Mouse (Mus musculus): ENCODE results near the gene Wdr13.

DNA sequence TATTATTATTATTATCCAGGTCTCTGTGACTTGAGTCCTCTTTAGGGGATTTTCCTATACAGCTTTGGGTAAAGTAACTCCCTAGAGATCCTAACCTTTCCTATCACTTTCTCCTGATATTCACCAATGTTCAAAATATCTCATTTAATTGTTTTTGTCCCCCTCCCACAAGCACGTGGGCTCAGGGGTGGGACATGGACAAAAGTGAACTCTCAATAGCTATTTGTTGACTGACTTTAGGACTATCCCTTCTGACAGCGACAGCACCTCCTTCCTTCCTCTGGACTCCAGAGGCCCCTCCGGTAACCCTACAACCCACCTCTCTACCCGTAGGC is 42.4 kb upstream of the Wdr13 start:
- TF ChIP-seq CTCF (IDR thresholded peaks at IDR 0.05; ENCODE audit: control insufficient read depth, insufficient read depth, insufficient read length) = no peak
- TF ChIP-seq MYOD1 (IDR thresholded peaks at IDR 0.05; ENCODE audit: control insufficient read depth, insufficient read length, low read depth) = no peak
- TF ChIP-seq FOSL1 (IDR thresholded peaks at IDR 0.05; ENCODE audit: insufficient read depth, low read length, poor library complexity, severe bottlenecking) = no peak
- no peak for TF ChIP-seq MAX (IDR thresholded peaks at IDR 0.05)
- TF ChIP-seq MYOG (IDR thresholded peaks at IDR 0.05; ENCODE audit: control insufficient read depth, extremely low read depth, insufficient read length) = no peak
- no peak for TF ChIP-seq USF1 (IDR thresholded peaks at IDR 0.05; ENCODE audit: low read depth)
- TF ChIP-seq CEBPB (IDR thresholded peaks at IDR 0.05; ENCODE audit: low read depth) = no peak

Data from C2C12 (cell line).